Mouse (Mus musculus): ENCODE data around the gene Trim62.
A peak's percentile ranks its signal among the peaks of the same experiment; 100 is the strongest.

Trim62 gene

DNA sequence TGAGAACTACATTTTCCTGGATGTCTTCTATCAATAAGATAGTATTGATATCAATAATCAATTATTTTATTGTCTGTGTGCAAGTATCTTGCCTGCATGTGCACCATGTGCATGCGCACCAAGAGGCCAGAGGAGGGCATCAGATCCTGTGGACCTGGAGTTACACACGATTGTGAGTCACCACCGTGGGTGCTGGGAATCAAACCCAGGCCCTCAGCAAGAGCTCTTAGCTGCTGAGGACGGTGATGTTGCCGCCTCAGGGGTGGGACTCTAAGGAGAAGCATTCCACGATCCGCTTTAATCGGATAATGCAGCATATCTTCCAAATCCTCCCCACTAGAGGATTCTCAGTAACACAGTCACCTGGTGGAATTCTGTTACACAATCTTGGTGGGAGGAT, 2.2 kb downstream of the Trim62 start:
- no peak for DNase-seq (ENCODE audit: low read depth, low spot score)

DNA sequence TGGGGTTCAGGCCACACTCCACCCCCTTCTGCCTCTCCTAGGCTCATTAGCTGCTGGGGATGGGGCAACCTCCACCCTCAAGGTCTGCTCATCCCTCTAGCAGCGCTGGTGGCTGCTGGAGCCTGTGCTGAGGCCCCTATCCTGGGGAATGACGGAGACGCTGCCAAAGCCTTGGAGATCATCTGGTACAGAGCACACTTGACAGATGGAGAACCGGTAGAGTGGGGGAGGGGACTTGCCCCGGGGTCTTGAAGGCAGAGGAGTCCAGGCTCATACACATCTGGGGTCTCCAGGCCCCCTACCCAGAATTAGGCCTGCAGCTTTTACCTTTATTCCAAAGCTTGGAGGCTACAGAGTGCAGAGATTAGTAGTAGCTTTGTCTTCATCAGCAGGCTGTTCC, 3.2 kb downstream of the Trim62 start:
- DNase-seq (ENCODE audit: low read depth, low spot score) = no peak

DNA sequence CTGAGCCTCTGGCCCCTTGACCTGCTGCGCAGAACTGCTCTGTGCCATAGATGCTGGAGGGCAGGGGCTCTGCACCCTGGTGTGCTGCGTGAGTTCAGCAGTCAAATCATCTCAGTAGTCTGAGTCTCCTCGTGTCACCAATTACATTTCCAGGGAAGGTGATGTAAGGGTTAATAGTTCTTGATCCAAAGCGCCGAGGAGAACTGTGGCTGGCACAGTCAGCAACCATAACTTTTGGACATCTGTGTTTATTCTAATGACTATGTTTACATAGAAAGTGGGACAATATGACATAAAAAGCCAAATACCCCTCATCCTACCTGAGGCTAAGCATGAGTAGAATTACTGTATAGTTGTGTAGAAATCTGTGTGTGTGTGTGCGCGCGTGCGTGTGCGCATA, 3.6 kb downstream of the Trim62 start:
- no peak for DNase-seq (ENCODE audit: low read depth, low spot score)

DNA sequence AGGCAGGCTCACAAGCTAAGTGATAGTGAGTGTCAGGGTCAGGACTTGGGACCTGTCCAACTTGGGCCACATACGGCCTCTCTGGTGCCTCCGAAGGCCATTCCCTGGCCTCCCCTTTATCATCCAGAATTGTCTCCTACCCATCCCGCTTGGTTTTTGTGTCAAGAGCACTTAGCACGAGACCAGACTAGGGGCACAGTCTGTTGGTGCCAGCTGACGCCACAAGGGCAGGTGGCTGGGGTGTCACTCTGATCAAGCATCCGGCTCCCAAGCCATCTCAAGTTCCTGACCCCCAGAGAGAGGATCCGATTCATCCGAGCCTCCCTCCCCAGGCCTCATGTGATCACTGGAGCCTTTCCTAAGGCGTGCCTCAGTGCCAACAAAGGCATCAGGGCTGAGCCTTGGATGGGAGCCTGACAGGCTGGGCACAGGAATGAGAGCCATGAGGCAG, 4.3 kb downstream of the Trim62 start:
- no peak for DNase-seq (ENCODE audit: low read depth, low spot score)

DNA sequence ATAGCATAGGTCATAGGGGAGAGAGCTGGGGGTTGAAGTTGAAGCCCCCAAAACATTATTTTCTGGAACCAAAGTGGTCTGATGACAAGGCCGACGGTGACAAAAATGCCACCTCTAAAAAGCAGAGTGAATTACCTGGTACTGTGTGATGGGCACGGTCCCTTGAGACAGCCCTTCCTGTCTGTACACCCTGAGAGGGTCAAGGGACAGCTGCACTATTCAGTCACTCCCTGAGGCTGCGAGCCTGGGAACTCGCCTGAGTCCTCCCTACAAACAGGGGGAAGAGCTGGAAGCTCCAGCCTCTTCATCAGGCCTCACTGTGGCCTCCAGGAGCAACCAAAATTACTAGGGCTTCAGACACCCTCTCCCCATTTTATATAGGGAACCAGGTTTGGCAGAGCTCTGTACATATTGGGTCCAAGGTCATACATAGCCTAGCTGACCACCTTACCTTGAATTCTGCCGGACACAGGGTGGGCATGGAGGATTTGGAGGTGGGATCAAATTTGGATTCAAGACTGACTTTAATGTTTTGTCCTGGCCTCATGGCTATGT, 5.1 kb downstream of the Trim62 start:
- no peak for DNase-seq (ENCODE audit: low read depth, low spot score)

DNA sequence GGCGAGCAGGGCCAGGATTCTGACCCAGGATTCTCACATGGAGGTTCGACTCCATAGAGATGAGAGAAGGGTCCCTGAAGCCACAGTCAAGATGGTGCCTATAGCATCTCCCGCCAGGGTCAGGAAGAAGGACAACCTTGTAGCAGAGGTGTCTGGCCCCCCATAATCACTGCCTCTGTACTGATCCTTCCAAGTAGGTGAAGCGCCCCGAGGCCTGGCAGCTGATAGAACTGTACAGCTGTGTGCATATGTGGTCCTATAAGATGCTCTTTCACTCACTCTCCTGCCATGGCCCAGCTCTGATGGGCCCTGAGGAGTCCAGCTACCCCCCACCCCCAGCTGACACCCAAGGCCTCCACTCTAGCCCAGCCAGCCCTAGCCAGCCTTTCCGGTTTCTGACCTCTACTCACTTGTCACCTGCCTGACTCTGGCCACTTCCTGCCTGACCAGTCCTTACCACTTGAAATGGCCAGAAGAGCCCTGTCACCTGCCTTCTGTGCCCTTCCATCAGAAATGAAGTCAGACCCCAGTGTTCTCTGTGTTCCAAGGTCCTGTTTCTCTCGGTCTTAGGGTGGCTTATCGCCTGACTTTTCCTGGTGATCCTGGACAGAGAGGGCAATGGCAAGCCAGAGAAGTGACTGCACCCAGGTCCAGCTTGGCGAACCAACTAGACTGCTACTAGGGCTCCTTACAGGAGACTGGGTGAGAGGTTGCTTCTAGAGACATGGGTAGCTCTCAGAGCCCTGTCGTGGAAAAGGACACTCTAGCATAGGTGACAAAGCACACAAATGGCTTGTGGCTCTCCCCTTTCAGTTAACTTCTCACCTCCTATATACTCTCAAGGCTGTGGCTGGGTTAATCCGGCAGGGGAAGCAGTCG, 6.6 kb downstream of the Trim62 start:
- no peak for DNase-seq (ENCODE audit: low read depth, low spot score)

DNA sequence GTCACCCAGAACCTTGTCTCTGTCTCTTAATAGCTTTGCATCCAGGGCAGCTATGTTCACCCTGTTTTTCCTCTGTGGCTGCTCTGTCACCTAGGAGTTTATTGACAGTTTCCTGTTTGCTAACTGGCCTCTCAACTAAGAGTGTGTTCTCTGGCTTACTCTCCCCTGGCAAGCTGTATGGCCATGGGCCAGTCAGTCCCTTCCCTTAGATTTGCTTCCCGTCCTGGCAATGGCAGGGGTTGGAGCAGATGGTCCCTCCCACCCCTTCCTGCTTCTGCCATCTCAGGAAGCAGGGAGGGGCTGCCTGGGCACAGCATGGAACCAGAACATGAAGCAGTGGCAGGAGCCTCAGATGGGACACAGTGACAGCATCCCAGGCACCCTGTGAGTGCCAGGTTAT, 7.8 kb downstream of the Trim62 start:
- DNase-seq (ENCODE audit: low read depth, low spot score) = no peak

DNA sequence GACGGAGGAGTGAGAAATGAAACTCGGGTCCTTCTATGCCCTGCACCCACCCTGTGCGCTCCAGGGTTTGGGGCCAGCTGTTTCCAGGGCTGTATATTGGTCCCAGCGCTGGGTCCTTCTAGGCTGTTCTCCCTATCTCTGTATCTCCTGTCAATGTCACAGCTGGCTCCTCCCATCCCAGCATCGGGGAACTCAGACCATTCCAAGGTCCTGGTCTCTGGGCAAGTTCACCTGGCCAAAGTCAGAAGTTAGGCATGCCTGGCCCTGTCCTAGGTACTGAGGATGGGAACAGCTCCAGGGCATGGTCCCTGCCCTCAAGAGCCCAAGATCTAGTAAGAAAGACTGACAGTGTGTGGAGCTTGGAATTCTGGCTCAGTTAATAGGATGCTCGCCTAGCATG, 8.4 kb downstream of the Trim62 start:
- peak; percentile 23 for DNase-seq (ENCODE audit: low read depth, low spot score)

DNA sequence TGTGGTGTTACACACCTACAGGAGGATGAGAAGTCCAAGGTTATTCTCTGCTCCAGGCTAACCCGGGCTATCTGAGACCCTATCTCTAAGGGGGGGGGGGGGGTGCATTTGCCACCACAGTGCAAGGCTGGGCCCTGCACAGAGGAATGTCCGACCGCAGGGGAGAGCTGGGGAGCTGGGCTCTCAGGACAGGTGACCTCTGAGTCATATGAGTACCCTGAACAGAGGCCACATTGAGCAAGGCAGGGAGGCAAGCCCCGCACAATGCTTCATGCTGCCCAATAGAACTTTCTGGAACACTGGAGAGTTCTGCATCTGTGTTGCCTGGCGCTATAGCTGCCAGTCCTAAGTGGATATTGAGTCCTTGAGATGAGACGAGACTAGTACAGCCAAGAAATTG, 8.8 kb downstream of the Trim62 start:
- DNase-seq (ENCODE audit: low read depth, low spot score) = no peak

DNA sequence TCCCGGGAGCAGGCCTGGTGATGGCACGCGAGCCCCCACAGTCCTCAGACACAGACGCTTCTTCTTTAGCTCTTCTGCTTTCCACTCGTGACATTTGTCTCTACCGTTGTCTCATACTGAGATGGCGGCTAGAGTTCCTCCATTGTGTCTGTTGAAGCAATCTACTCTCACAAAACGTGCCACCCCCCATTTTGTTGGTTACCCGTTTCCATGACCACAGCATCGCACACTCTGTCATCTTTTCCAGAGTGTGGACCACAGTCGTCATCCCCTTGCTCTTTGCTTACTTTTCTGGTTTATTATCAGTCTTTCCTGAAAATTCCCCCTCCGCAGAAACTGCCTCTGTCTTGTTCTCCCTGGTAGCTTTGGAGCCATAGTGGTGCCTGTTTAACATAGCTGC, 10.7 kb downstream of the Trim62 start:
- DNase-seq (ENCODE audit: low read depth, low spot score) = no peak

DNA sequence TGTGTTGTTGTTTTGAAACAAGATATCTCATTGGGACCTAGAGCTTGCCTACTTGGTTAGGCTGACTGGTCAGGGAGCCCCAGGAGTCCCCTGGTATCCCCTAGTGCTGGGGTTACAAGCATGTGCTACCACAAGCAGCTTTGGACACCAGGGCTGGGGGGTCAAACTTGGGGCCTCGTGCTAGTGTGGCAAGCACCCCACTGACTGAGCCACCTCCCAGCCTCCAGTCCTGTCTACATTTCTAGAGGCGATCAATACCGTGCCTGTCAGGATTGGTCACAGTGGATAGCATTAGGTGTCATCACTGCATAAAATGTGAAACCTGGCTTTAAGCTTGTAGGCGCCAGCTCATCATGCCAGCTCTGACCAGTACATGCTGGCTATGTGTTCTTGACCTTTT, 12.5 kb downstream of the Trim62 start:
- DNase-seq (ENCODE audit: low read depth, low spot score) = no peak

DNA sequence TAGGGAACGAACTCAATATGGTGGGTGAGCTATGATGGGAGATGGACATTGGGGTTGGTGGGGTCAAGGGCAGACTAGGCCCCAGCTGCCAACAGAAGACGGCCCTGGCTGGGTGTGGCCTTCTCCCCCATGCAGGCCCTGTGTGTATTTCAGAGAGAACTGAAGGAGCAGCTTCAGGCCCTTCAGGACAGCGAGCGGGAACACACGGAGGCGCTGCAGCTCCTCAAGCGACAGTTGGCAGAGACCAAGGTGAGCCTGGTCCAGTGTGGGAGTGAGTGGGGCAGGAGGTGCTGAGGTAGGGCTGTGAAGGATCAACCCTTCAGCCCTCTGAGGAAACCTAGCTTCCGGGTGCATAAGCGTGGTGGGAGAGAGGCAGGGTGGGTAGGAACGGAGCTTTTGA, 13.3 kb downstream of the Trim62 start:
- DNase-seq (ENCODE audit: low read depth, low spot score) = no peak

DNA sequence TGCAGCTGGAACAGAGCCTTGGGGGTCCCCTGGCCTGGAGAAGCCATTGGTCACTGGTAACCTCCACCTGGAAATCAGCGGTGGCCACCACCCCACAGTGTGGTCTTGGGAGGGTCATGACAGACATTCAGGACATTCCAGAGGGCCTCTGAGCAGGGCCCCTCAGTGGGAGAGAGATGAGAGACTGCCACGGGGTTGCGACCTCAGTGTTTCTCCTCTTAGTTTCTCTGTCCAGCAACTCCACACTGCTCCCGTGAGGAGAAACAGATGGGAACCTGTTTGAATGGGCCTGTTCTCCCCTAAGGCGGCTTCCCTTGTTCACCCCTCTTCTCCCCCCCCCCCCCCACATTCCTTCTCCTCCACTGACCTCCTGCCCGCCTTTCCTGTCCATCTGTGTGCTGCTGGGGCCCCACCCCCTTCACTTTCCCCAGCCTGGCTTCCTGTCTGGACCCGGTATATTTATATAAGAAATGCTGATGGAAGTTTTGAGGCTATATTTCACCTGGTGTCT, 14.6 kb downstream of the Trim62 start:
- DNase-seq (ENCODE audit: low read depth, low spot score) = no peak

DNA sequence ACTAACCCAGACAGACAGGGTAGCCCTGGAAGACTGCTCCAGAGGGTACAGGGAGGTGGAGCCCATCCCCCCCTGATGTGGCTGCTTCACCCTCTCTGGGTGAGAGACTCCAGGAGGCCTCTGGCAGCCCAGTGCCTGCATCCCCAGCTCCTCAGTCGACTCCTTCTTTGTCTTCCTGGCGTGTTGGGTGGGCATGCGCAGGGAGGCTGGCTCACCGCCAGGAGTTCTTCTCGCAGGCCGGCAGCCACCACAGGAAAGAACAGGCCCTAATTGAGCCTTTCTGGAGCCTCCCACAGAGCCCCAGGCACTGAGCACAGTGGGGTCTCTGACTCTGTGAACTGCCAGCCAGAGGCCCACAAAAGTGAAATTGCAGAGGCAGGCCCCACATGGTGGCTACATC, 16.0 kb downstream of the Trim62 start:
- no peak for DNase-seq (ENCODE audit: low read depth, low spot score)

DNA sequence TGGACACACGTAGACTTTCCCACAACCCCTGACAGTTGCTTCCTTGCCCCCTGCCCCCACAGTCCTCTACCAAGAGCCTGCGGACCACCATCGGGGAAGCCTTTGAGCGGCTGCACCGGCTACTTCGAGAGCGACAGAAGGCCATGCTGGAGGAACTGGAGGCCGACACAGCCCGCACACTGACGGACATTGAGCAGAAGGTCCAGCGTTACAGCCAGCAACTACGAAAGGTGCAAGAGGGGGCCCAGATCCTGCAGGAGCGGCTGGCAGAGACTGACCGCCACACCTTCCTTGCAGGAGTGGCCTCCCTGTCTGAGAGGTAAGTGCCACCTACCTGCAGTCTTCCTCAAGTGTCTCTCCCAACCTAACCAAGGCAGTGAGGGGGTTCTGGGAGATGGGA, 17.1 kb downstream of the Trim62 start:
- no peak for DNase-seq (ENCODE audit: low read depth, low spot score)

DNA sequence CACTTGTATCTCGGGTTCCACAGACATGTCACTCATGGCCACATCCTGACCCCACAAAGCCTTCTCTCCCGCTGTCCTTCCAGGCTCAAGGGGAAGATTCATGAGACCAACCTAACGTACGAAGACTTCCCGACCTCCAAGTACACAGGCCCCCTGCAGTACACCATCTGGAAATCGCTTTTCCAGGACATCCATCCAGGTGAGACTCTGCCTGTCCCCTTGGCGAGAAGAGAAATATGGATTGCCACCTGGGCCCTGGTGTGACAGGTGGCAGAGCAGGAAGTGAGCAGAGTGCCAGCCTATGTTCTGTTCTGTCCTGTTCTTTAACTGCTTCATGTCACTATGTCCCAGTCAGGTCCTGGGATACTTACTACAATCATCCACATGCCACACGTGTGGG, 19.0 kb downstream of the Trim62 start:
- DNase-seq (ENCODE audit: low read depth, low spot score) = no peak

DNA sequence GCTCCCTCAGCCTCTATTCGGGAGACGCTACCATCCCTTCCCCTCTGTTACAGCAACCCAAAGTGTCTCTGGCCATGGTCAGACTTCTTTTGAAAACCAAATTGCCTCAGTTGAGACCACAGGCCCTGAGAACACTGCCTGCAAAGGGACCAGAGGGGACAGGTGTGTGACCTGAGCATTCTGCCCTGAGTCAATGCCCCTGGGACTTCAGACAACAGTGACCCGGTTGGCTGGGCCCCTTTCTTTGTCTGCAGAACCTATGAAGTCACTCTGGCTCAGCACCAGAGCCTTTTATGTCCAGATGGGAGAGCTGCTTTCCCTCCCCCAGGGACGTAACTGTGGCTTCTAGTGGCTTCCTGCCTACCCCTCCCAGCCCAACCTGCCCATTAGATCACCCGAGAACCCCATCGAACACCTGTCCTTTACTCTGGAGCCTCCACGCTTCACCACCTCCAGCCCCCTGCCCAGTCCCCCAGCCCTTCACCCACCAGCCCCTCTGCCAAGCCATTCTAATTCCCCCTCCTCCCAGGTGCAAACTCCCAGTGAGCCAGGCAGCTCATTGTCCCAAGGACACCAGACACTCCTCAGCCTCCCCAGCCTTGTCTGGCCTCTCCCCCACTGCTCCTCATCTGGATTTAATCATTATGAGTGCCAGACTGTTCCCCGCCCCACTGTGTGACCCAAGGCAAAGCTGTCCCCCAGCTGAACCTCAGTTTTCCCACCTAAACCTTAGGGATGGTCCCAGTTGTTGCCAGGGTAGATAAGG, 20.8 kb downstream of the Trim62 start:
- DNase-seq (ENCODE audit: low read depth, low spot score) = no peak

DNA sequence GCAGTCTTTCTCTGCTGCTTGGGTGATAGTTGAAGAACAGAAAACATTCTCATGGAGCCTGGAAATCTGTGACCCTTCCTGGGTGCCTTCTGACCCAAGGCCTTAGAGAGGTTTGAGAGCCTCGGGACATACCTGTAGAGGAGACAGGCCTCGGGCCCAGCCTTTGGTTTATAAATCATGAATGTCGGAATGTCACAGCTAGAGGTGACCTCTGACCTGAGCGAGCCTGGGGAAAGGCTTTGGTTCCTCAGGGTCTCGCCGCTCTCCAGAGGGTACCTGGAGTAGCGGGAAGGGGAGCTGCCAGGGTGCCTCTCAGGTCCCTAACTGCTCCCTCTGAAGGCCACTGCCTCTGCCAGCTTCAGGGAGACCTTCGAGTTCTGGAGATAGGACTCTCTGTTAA, 21.9 kb downstream of the Trim62 start:
- DNase-seq (ENCODE audit: low read depth, low spot score) = no peak

DNA sequence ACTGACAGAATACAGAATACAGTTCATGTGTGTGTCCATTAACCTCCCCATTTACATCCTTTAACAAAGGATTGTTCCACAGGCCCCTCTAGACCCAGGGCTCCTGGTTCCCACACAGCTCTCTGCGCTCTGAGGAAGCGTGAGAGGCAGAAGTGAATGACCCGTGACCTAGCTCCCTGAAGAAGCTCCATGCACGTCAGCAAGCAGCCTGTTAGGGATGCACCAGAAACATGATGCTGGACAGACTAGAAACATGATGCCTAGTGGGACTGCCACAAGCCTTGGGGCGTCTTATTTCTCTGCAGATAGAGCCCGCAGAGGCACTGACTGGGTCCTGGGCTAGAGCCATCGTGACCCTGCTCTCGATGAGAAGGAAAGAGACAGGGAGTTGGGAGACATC, 23.4 kb downstream of the Trim62 start:
- no peak for DNase-seq (ENCODE audit: low read depth, low spot score)

DNA sequence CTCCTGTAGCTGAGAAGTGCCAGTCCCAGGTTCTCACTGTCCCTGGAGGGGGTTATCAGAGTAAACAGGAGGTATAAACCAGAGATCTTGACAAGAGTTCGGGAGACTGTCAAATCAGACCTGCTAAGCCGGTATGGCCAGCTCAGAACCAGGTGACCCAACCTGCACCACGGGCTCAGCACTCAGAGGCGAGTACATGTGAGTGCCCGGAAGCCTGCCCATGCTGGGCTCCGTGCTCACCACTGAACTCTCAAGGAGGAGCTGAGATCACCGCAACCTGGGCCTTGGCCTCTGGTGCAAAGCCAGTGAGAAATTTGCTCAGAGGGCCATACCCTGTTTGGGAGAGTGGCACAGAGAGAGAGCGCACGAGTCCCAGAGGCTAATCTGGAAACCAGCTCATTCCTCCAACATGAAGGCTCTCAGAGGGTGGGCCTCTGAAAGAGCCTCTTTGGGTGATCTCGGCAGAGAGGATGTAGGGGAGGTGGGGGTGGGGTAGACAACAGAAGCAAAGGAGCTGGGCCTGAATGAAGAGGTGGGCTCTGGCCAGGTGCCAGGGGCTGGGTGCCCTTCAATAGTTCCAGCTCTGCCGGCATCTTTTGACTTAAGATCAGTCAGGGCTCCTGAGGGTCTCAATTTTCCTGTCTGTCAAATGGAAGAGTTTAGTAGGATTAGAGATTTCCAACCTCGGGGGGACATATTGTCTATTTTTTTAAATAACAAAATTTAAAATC, 24.0 kb downstream of the Trim62 start:
- no peak for DNase-seq (ENCODE audit: low read depth, low spot score)

DNA sequence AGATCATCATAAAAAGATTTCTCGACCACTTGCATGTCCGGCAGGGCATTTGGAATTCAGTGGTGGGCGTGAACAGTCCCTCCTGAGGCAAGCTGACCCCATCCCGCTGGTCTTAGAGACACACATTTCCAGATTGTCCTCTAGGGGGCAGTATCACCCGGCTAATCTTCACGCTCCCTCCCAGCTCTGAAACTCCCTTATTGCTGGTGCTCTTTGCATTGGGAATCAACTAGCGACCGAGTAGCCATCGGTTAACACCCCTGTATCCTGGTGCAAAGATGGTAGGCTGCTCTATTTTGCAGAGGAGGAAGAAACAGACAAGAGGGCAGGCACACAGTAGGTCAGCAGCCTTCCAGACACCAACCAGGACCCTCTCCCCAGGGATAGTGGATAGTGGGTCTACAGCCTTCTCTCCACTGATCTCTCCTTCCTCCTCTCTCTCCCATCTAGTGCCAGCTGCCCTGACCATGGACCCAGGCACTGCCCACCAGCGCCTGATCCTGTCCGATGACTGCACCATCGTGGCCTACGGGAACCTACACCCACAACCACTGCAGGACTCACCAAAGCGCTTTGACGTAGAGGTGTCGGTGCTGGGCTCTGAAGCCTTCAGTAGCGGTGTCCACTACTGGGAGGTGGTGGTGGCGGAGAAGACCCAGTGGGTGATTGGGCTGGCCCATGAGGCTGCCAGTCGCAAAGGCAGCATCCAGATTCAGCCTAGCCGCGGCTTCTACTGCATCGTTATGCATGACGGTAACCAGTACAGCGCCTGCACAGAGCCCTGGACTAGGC, 25.4 kb downstream of the Trim62 start:
- peak; percentile 78 for DNase-seq (ENCODE audit: low read depth, low spot score)
